Mouse (Mus musculus): ENCODE data around the gene Fry.

Gene Fry

DNA sequence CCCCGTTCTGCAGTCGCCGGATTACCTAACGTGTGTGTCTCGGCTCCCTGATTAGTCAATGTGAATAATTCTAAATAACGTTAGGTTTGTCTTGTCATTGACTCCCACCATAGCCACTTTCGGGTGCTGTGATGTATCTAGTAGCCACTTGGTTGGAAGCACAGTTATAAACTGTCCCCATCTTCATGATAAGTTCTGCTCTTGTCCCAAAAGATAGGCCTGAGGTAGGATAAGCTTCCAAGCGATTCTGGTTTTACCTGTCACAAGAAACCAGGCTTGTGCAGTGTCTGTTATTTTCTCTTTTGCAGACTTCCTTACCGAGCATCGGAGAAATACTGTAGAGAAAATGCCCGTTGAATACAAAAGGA lies 404.4 kb downstream of the Fry start:
- DNase-seq (ENCODE audit: low spot score in 2 of 2): no peak

DNA sequence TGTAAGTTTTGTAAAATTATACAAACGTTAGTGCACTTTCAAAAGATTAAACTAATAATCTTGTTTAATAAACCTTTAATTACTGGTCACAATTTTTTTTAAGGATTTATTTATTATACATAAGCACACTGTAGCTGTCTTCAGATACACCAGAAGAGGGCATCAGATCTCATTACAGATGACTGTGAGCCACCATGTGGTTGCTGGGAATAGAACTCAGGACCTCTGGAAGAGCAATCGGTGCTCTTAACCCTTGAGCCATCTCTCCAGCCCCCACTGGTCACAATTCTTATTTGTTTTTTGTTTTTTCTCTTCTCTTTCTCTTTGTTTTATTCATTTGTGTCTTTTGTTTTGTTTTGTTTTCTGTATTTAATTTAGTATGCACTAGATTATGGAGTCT lies 406.8 kb downstream of the Fry start:
- DNase-seq (ENCODE audit: low spot score in 2 of 2): no peak

DNA sequence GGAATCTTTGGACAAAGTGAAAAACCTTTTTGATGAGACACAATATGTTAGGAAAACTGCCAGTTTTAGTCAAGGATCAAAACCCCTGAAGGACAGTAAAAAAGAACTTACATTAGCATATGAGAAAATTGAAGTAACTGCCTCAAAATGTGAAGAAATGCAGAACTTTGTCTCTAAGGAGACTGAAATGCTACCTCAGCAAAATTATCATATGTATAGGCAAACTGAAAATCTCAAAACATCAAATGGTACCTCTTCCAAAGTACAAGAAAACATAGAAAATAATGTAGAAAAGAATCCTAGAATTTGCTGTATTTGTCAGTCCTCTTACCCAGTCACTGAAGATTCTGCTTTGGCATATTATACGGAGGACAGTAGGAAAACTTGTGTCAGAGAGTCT lies 422.9 kb downstream of the Fry start:
- no peak for DNase-seq (ENCODE audit: low spot score in 2 of 2)

DNA sequence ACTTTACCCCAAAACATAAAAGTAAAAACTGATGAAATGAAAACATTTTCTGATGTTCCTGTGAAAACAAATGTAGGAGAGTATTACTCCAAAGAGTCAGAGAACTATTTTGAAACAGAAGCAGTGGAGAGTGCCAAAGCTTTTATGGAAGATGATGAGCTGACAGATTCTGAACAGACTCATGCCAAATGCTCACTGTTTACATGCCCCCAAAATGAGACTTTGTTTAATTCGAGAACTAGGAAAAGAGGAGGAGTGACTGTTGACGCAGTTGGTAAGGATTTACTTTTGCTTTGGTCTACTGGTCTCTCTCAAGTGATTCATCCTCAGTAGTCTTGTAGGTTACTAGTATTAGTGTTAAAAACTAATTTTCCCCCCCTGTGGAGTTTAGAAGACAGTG lies 424.7 kb downstream of the Fry start:
- DNase-seq (ENCODE audit: low spot score in 2 of 2): no peak
